Mouse (Mus musculus) urinary bladder, postnatal 36 days (tissue): ENCODE measurements around the gene Surf4.

Experiments
- DNase-seq, 2 experiments: peaks; one replicate each; pipeline ENCODE4 v3.0.0; 2022; ENCODE audit warnings: low spot score in 2 of 2, mixed read lengths in 1 of 2

The Surf4 gene

GRCm38 (mm10) chr2:26930390-26930789 lies 3.3 kb downstream of the Surf4 start:
- DNase-seq = peak in 1 of 2 experiments; percentile 63

GRCm38 (mm10) chr2:26927745-26928476 lies 5.8 kb downstream of the Surf4 start:
- no peak for DNase-seq

DNA sequence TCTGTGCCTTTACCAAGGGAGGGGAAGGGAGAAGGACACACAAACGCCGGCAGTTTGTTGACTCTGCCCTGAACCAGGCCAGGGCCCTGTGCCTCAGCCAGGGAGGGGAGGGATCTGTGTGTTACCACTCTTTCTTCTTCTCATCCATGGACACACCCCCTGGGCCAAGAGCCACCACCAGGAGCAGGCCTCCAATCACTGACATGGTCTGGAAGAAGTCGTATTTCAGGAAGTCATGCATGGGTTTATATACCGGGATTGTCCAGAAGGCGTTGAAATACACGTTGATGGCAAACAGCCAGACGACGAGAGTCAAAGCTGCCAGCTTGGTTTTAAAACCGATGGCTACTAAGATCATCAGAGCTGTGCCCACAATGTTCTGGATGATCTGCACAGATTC lies 11.9 kb downstream of the Surf4 start:
- no peak for DNase-seq

- no peak for DNase-seq
Measured at GRCm38 (mm10) chr2:26920190-26920855, 13.4 kb downstream of the Surf4 start.

- DNase-seq = no peak
Measured at GRCm38 (mm10) chr2:26919684-26920083, 14.0 kb downstream of the Surf4 start.

GRCm38 (mm10) chr2:26916738-26917137 lies 17.0 kb downstream of the Surf4 start:
- no peak for DNase-seq

- peak; percentile 75 to 82 for DNase-seq
Measured at GRCm38 (mm10) chr2:26915927-26916728, 17.6 kb downstream of the Surf4 start, which contains the start of the genes Surf2 and Surf1. Gene Surf2 (plus strand): TSS chr2:26916367. Gene Surf1 (minus strand): TSS chr2:26916530.

DNA sequence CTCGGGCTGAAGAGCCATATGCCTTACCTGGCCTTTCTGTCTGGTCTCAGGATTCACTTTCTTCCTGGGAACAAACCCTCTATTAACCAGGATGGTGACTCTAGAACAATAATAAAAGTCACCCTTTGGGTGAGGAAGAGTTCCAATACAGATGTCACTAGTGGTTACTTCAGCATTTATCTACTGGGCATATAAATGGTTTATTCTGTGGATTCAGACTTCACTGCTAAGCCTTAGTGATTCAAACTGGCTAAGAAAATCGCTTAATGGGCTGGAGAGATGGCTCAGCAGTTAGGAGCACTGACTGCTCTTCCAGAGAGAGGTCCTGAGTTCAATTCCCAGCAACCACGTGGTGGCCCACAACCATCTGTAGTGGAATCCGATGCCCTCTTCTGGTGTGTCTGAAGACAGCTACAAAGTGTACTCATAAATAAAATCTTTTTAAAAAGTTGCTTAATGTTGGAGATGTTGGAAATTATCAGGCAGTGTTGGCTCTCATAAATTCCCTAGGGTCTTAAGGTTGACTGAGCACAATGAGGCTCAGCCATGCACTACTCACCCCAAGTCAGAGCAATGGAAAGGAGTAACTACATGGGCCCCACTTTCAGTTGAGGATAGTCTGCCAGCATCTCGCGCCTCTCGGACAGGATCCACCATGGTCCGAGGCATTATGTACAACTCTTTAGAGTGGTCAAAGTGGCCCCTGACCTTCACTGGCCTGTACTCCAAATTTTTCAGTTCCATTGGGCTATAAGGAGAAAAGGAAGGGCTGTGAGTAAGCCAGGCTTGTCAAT lies 19.4 kb downstream of the Surf4 start:
- no peak for DNase-seq

DNA sequence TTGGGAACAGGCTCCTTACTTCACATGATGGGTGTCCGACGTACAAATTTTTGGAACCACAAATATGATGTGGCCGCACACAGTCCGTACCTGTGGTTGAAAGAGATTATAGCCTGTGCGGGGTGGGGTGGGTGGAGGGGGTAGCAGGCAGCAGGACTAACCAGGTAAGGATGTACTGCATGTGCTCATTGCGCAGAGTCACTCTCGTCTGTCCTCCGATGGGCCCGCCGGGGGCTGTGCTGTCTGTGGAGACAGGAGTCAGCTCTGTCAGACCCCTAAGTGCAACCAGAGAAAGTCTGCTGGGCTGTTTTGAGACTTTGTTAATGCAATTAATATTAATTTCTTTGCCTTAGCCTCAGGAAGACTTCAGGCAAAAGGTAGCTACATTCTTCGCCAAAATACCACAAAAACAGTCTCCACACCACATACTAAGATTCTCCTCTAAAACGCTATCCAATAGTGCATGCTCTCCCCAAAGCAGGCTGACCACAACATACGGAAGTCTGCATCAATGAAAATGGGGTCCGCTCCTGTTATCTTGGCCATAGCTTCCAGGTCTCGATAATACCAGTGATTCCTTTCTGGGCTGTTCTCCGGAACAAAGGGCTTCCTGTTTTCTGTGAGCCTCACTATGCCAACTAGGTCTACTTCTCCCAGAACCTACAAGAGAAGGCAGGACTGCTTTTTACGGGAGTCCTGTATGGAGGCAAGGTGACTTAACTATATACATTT lies 20.1 kb downstream of the Surf4 start:
- no peak for DNase-seq

GRCm38 (mm10) chr2:26912253-26912770 lies 21.4 kb downstream of the Surf4 start:
- DNase-seq = no peak

DNA sequence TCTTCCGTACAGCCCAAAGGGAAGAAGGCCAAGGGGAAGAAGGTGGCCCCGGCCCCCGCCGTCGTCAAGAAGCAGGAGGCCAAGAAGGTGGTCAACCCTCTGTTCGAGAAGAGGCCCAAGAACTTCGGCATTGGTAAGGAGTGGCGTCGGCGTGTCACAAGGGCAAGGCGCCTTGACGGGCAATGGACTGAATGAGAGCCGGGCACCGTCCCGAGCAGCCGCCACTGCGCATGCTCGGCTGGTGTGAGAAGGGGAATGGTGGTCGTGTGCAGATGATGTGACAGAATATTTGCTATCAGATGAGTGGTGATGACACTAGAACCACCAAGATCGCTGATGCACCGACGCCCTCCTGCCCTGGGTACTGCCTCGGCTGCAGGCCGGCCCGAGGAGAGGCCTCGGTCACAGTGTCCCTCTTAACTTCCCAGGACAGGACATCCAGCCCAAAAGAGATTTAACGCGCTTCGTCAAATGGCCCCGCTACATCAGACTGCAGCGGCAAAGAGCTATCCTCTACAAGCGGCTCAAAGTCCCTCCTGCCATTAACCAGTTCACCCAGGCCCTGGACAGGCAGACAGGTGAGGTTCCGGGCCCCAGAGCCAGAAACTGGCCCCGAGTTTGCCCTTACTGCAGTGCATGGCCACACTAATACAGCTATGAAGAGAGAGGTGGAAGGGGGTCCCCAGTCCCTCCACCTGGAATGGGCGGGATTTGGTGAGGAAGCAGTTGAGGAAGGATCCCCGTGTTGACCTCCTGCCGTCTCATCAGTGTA lies 22.5 kb downstream of the Surf4 start:
- peak in 1 of 2 experiments; percentile 31 for DNase-seq

DNA sequence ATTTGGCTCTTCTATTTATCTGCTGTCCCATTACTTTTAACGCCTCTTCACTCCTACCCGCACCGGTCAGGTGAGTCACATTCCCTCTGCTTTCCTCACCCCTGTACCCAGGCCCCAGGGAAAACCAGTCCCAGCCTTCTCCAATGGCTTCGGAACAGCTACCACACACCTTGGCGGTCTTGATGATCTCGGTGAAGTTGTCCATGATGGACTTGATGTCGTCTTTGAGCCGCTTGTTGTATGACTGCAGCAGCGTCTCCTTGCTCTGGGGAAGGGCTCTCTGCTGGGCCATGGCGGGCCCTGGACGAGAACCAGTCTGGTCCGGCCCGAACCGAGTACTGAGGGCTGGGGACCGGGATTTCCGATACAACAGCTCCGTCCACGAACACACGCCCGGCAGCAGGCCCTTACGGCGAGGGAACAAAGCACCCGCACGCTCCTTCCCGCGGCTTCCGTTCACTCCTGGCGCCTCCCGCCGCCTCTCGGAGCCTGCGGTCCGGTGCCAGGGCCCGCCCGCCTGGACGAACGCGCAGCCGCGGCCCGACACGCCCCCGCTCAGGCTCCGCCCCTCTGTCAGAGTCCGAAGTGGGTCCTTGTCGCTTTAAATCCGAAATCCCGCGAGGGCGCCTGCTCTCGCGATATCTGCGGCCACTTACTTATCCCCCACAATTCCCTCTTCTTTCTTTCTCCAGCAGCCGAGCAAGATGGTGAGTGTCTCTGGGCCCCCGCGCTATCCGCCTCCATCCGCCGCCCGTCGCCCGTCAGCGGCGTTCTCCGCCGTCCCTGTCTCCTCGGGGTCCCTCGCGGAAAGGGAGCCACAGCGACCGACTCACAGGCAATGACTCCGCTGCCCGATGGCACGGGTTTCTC lies 23.4 kb downstream of the Surf4 start, which contains the start of the genes Med22 and Rpl7a:
Med22 (minus strand) TSS at position 554 of the 870 bp plus-strand sequence.
Rpl7a (plus strand) TSS at position 641 of the 870 bp plus-strand sequence.
- DNase-seq = peak; percentile 100

GRCm38 (mm10) chr2:26909387-26909784 lies 24.3 kb downstream of the Surf4 start:
- no peak for DNase-seq

DNA sequence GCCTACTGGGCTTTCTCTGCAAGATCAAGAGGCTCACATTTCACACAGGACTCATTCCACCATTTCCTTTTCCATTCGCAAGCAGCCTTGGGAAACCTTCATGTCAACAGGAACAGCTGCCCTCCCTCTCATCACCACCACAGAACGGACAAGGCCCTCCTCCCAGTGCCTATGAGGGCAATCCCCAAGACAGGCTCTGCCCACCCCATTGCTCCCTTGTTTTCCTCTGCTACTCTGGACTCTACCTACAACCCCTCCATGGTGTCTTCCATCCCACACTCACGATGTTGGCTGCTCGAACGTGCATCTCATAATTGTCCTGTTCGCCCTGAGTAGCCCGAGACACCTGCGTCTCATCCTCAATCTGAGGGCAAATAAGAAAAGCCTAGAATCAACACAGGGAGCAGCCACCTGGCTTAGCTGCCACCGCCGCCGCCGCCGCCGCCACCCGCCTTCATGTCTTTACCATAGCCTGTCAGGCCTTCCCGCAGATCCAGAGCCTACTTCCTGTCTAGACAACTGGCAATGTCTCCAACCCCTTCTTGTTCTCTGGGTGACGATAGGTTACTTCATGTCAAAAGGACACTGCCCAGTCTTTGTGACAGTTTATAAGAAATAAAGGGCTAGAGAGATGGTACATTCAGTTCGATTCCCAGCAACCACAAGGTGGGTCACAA lies 24.9 kb downstream of the Surf4 start:
- no peak for DNase-seq

DNA sequence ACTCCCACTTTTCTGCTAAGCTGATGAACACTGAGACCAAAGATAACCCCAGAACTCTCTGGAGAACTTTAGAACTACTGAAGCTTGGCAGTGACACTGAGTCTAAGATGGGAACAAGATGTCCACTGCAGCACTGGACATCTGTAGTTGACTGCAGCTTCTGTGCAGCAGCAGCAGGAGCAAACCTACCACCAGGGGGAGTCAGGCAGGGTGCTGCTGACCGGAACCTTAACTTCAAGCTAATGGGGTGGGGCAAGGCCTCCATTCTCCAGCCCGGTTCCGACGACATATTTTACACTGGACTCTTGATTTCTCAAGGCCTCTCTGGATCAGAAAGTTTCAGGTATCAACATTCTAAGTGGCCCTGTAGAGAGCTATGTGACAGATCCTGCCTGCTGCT lies 26.6 kb downstream of the Surf4 start:
- peak in 1 of 2 experiments; percentile 32 for DNase-seq

DNA sequence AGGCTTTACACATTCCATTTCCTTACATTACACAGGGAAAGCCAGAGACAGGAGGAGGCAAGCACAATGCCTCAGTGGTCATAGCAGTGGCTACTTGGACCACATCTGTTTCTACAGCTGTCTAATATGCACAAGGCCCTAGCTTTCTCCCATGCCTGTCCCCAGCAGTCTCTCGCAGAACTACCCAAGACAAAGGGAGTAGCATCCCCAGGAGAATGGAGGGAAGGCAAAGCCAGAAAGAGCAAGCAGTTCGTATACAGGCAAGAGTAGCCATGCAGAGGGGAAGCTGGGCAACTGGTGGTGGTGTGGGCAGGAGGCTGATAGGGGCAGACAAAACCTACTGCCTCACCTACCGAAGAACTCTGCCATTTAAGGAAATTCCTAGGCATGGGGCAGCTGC lies 27.3 kb downstream of the Surf4 start:
- no peak for DNase-seq

DNA sequence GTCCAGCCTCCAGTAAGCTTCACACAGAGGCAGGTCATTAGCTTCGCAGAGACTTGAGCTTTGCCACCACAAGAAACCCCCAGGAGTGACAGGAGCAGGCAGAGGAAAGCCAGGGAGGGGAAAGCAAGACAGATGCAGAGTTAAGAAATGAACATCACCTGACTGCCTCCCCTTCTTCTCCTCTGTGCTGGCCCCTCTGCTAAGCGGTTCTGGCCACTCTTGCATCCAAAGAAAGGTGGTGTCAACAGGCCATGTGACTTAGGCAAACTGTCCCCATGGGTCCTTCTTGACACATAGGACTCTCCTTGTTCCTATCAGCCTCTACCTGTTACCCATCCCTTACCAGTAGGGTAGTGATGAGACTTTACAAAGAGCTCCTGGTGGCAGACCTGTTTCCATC lies 27.8 kb downstream of the Surf4 start:
- no peak for DNase-seq

GRCm38 (mm10) chr2:26903311-26903710 lies 30.4 kb downstream of the Surf4 start:
- DNase-seq = no peak
